Mouse (Mus musculus) heart, embryonic 10.5 days (tissue): ENCODE measurements at regions not wholly inside any gene's neighbourhood (a gene's known extent, or its start where the extent isn't known, plus 50 kb on each side); places are given as distances from the start of the nearest gene placed in this dataset.

ENCODE experiments used
- DNase-seq: peaks from one replicate; pipeline ENCODE4 v3.0.0-alpha.2; 2017; ENCODE audit warnings: low spot score
- H3K27ac ChIP-seq: fragments of 300-500 bp; sonication (generic); 2 replicates; pipeline ENCODE4 v1.5.1; 2016; ENCODE audit warnings: mild to moderate bottlenecking
- H3K27me3 ChIP-seq: fragments of 300-500 bp; sonication (generic); 2 replicates; pipeline ENCODE4 v1.6.1; 2016; ENCODE audit warnings: mild to moderate bottlenecking; ENCODE audit not compliant: poor library complexity, insufficient read depth, severe bottlenecking
- H3K36me3 ChIP-seq: fragments of 300-500 bp; sonication (generic); 2 replicates; pipeline ENCODE4 v1.6.1; 2016; ENCODE audit warnings: mild to moderate bottlenecking, moderate library complexity
- H3K4me1 ChIP-seq: fragments of 300-500 bp; sonication (generic); 2 replicates; pipeline ENCODE4 v1.6.1; 2016; ENCODE audit warnings: mild to moderate bottlenecking
- H3K4me3 ChIP-seq: fragments of 300-500 bp; sonication (generic); 2 replicates; pipeline ENCODE4 v1.5.1; 2016; ENCODE audit warnings: mild to moderate bottlenecking, moderate library complexity
- H3K9me3 ChIP-seq: fragments of 300-500 bp; sonication (generic); 2 replicates; pipeline ENCODE4 v1.6.1; 2016; ENCODE audit warnings: mild to moderate bottlenecking, moderate library complexity
- WGBS: fragments of 180-500 bp; shearing (Covaris S2); methylation state at CpG from one replicate; pipeline ENCODE4 v1.1.7; 2016; 5-methylcytosine and 5-hydroxymethylcytosine counted together

- no peaks in the 10 kb centered on the region for H3K4me1 ChIP-seq
- H3K27me3 ChIP-seq = no peaks in the 10 kb centered on the region
- H3K27ac ChIP-seq = no peak overlapping the region
- no peak overlapping the region for H3K4me3 ChIP-seq
- H3K9me3 ChIP-seq = no peaks in the 10 kb centered on the region
- H3K36me3 ChIP-seq = no peaks in the 10 kb centered on the region
- no peak for DNase-seq
- 83% methylated on average over 7 of the region's 7 CpGs for WGBS
Observed at GRCm38 (mm10) chr17:79414006-79414405, 59.1 kb upstream of the Cdc42ep3 start.

- Histone ChIP-seq H3K9me3 (no peaks in the 10 kb centered on the region), H3K27ac (no peak overlapping the region), H3K36me3 (no peaks in the 10 kb centered on the region), H3K4me1 (no peaks in the 10 kb centered on the region), H3K4me3 (no peak overlapping the region), H3K27me3 (no peaks in the 10 kb centered on the region)
- 93% methylated on average over 1 of the region's 1 CpGs for WGBS
- no peak for DNase-seq
Observed at GRCm38 (mm10) chr17:79417953-79418352, 63.1 kb upstream of the Cdc42ep3 start.

GRCm38 (mm10) chr17:79421618-79422017, 66.7 kb upstream of the Cdc42ep3 start:
- no peak for DNase-seq
- H3K4me1 ChIP-seq = no peaks in the 10 kb centered on the region
- no peak overlapping the region for H3K27ac ChIP-seq
- no peak overlapping the region for H3K4me3 ChIP-seq
- H3K9me3 ChIP-seq = no peaks in the 10 kb centered on the region
- no peaks in the 10 kb centered on the region for H3K27me3 ChIP-seq
- 63% methylated on average over 7 of the region's 7 CpGs for WGBS
- no peaks in the 10 kb centered on the region for H3K36me3 ChIP-seq

GRCm38 (mm10) chr17:79439182-79439581, 84.3 kb upstream of the Cdc42ep3 start:
- H3K9me3 ChIP-seq = no peaks in the 10 kb centered on the region
- H3K4me3 ChIP-seq = no peak overlapping the region
- no peak for DNase-seq
- no peaks in the 10 kb centered on the region for H3K4me1 ChIP-seq
- H3K27ac ChIP-seq = no peak overlapping the region
- peaks cover 4% of the 10 kb centered on the region; the same call in 1 of the 2 replicates for H3K36me3 ChIP-seq
- no peaks in the 10 kb centered on the region for H3K27me3 ChIP-seq

GRCm38 (mm10) chr17:79442507-79443115, 87.7 kb upstream of the Cdc42ep3 start:
- Histone ChIP-seq H3K27me3 (no peaks in the 10 kb centered on the region), H3K27ac (no peak overlapping the region), H3K4me1 (no peaks in the 10 kb centered on the region), H3K9me3 (no peaks in the 10 kb centered on the region), H3K36me3 (peaks cover 4% of the 10 kb centered on the region; the same call in 1 of the 2 replicates), H3K4me3 (no peak overlapping the region)
- DNase-seq = no peak
- 76% methylated on average over 3 of the region's 3 CpGs for WGBS

- 83% methylated on average over 6 of the region's 6 CpGs for WGBS
- Histone ChIP-seq H3K9me3 (no peaks in the 10 kb centered on the region), H3K27me3 (no peaks in the 10 kb centered on the region), H3K27ac (no peak overlapping the region), H3K36me3 (peaks cover 3% of the 10 kb centered on the region; the same call in 1 of the 2 replicates), H3K4me1 (peaks cover 9% of the 10 kb centered on the region), H3K4me3 (no peak overlapping the region)
- no peak for DNase-seq
Observed at GRCm38 (mm10) chr17:79447170-79447569, 92.3 kb upstream of the Cdc42ep3 start.

GRCm38 (mm10) chr17:79451141-79451860, 96.4 kb upstream of the Cdc42ep3 start:
- Histone ChIP-seq H3K27me3 (no peaks in the 10 kb centered on the region), H3K4me1 (peaks cover 23% of the 10 kb centered on the region), H3K36me3 (no peaks in the 10 kb centered on the region), H3K4me3 (peak overlapping the region; percentile 24; the same call in 1 of the 2 replicates), H3K9me3 (no peaks in the 10 kb centered on the region), H3K27ac (peak overlapping the region; percentile 64; the same call in 1 of the 2 replicates)
- no peak for DNase-seq
- WGBS = 30% methylated on average over 12 of the region's 12 CpGs

GRCm38 (mm10) chr17:79453825-79454224, 98.9 kb upstream of the Cdc42ep3 start:
- WGBS = 90% methylated on average over 1 of the region's 1 CpGs
- Histone ChIP-seq H3K36me3 (no peaks in the 10 kb centered on the region), H3K9me3 (no peaks in the 10 kb centered on the region), H3K27me3 (no peaks in the 10 kb centered on the region), H3K4me3 (no peak overlapping the region), H3K4me1 (peaks cover 30% of the 10 kb centered on the region), H3K27ac (no peak overlapping the region; the same call in 1 of the 2 replicates)
- DNase-seq = no peak

- no peaks in the 10 kb centered on the region for H3K36me3 ChIP-seq
Observed at GRCm38 (mm10) chr17:79454526-79454925, 99.6 kb upstream of the Cdc42ep3 start.

GRCm38 (mm10) chr17:79455229-79455628, 100.3 kb upstream of the Cdc42ep3 start:
- DNase-seq = no peak
- Histone ChIP-seq H3K27ac (no peak overlapping the region), H3K27me3 (no peaks in the 10 kb centered on the region), H3K36me3 (no peaks in the 10 kb centered on the region), H3K4me1 (peaks cover 30% of the 10 kb centered on the region), H3K9me3 (no peaks in the 10 kb centered on the region), H3K4me3 (no peak overlapping the region)
- 76% methylated on average over 7 of the region's 7 CpGs for WGBS

More at GRCm38 (mm10) chr17:79454526-79454925, 99.6 kb upstream of the Cdc42ep3 start:
- H3K27me3 ChIP-seq = no peaks in the 10 kb centered on the region
- no peak for DNase-seq
- H3K27ac ChIP-seq = peak overlapping the region; percentile 49
- no peaks in the 10 kb centered on the region for H3K9me3 ChIP-seq
- 38% methylated on average over 5 of the region's 5 CpGs for WGBS
- peaks cover 30% of the 10 kb centered on the region for H3K4me1 ChIP-seq
- no peak overlapping the region for H3K4me3 ChIP-seq

- no peak for DNase-seq
- Histone ChIP-seq H3K27me3 (no peaks in the 10 kb centered on the region), H3K4me3 (no peak overlapping the region), H3K9me3 (no peaks in the 10 kb centered on the region), H3K36me3 (no peaks in the 10 kb centered on the region), H3K27ac (no peak overlapping the region), H3K4me1 (peaks cover 22% of the 10 kb centered on the region)
- 47% methylated on average over 5 of the region's 5 CpGs for WGBS
Observed at GRCm38 (mm10) chr17:79457636-79458035, 102.7 kb upstream of the Cdc42ep3 start.

GRCm38 (mm10) chr17:79461681-79462091, 106.8 kb upstream of the Cdc42ep3 start:
- no peak overlapping the region for H3K27ac ChIP-seq

GRCm38 (mm10) chr17:79463074-79463694, 108.3 kb upstream of the Cdc42ep3 start:
- WGBS = 88% methylated on average over 10 of the region's 10 CpGs
- Histone ChIP-seq H3K36me3 (no peaks in the 10 kb centered on the region), H3K27ac (no peak overlapping the region)

More at GRCm38 (mm10) chr17:79461681-79462091, 106.8 kb upstream of the Cdc42ep3 start:
- H3K9me3 ChIP-seq = no peaks in the 10 kb centered on the region
- 60% methylated on average over 3 of the region's 3 CpGs for WGBS
- H3K4me1 ChIP-seq = peaks cover 9% of the 10 kb centered on the region; the same call in 1 of the 2 replicates
- no peaks in the 10 kb centered on the region; the same call in 1 of the 2 replicates for H3K27me3 ChIP-seq
- no peak overlapping the region for H3K4me3 ChIP-seq
- H3K36me3 ChIP-seq = no peaks in the 10 kb centered on the region
- no peak for DNase-seq

More at GRCm38 (mm10) chr17:79463074-79463694, 108.3 kb upstream of the Cdc42ep3 start:
- Histone ChIP-seq H3K4me3 (no peak overlapping the region), H3K4me1 (0 out of 2 replicates have a peak, but pooled peaks cover 3% of the 10 kb centered on the region), H3K9me3 (no peaks in the 10 kb centered on the region), H3K27me3 (no peaks in the 10 kb centered on the region; the same call in 1 of the 2 replicates)
- no peak for DNase-seq
